Mouse (Mus musculus) olfactory bulb, adult 2 months (tissue): ENCODE data around the gene Rgs6. TPM values are rescaled to one million over a fixed set of nuclear protein-coding genes. Genes with fewer than 3 reads are reported as not detected.

Experiments used
- H3K27ac ChIP-seq: fragments of 200-500 bp; 2 replicates; pipeline ENCODE4 v1.5.1; 2012; ENCODE audit warnings: low read depth, low read length; ENCODE audit not compliant: insufficient read depth
- H3K4me1 ChIP-seq: fragments of 200-500 bp; 2 replicates; pipeline ENCODE4 v1.6.1; 2012; ENCODE audit warnings: low read length; ENCODE audit not compliant: control insufficient read depth, insufficient read depth
- H3K4me3 ChIP-seq: fragments of 200-500 bp; 2 replicates; pipeline ENCODE4 v1.5.1; 2012; ENCODE audit warnings: mild to moderate bottlenecking, low read depth, low read length, moderate library complexity; ENCODE audit not compliant: insufficient read depth
- CTCF ChIP-seq: fragments of 200-500 bp; IDR thresholded peaks from 2 replicates; pipeline ENCODE4 v1.5.1; 2012; ENCODE audit warnings: low read depth, mild to moderate bottlenecking, low read length, moderate library complexity; ENCODE audit not compliant: insufficient read depth
- POLR2A ChIP-seq: fragments of 200-500 bp; IDR thresholded peaks from 2 replicates; pipeline ENCODE4 v1.6.1; 2012; ENCODE audit warnings: mild to moderate bottlenecking, low read depth, low read length, moderate library complexity; ENCODE audit not compliant: insufficient read depth
- WGBS: fragments of 180-500 bp; shearing (Covaris S2); methylation state at CpG from one replicate; pipeline ENCODE4 v1.1.7; 2018; 5-methylcytosine and 5-hydroxymethylcytosine counted together
- polyA plus RNA-seq: library from polyadenylated mRNA; stranded (reverse); fragments of >200 nt; gene quantifications from 2 replicates; pipeline ENCODE4 v1.2.4, GENCODE M21; 2012; ENCODE audit warnings: low replicate concordance; ENCODE audit not compliant: missing spikeins, insufficient read depth, insufficient read length

Gene Rgs6
- polyA plus RNA-seq, 1 experiment = not detected

- WGBS = 93% methylated on average over 9 of the region's 9 CpGs
- H3K4me3 ChIP-seq = no peak overlapping the region
- H3K4me1 ChIP-seq = peaks cover 32% of the 10 kb centered on the region
- TF ChIP-seq POLR2A (no peak), CTCF (no peak)
- no peak overlapping the region for H3K27ac ChIP-seq
Observed at GRCm38 (mm10) chr12:83150813-83151212, 562.7 kb downstream of the Rgs6 start.

GRCm38 (mm10) chr12:83151474-83151873 lies 563.4 kb downstream of the Rgs6 start:
- H3K27ac ChIP-seq = no peak overlapping the region
- peaks cover 32% of the 10 kb centered on the region for H3K4me1 ChIP-seq
- 54% methylated on average over 2 of the region's 2 CpGs for WGBS
- TF ChIP-seq CTCF (no peak), POLR2A (no peak)
- H3K4me3 ChIP-seq = no peak overlapping the region

- no peak overlapping the region for H3K4me3 ChIP-seq
- TF ChIP-seq CTCF (no peak), POLR2A (no peak)
- H3K27ac ChIP-seq = no peak overlapping the region
- peaks cover 22% of the 10 kb centered on the region for H3K4me1 ChIP-seq
- WGBS = 76% methylated on average over 2 of the region's 2 CpGs
Observed at GRCm38 (mm10) chr12:83160211-83160610, 572.1 kb downstream of the Rgs6 start.

GRCm38 (mm10) chr12:83160700-83161099 lies 572.6 kb downstream of the Rgs6 start:
- Histone ChIP-seq H3K4me3 (no peak overlapping the region), H3K4me1 (peaks cover 22% of the 10 kb centered on the region), H3K27ac (no peak overlapping the region)
- TF ChIP-seq CTCF = no peak
- no peak for TF ChIP-seq POLR2A
- WGBS = 74% methylated on average over 4 of the region's 4 CpGs

- Histone ChIP-seq H3K4me3 (no peak overlapping the region), H3K4me1 (peaks cover 22% of the 10 kb centered on the region), H3K27ac (no peak overlapping the region)
- TF ChIP-seq CTCF (no peak), POLR2A (no peak)
- WGBS = 59% methylated on average over 5 of the region's 5 CpGs
Observed at GRCm38 (mm10) chr12:83163721-83164120, 575.6 kb downstream of the Rgs6 start.

- TF ChIP-seq CTCF (no peak), POLR2A (no peak)
- WGBS = 100% methylated on average over 1 of the region's 1 CpGs
Observed at GRCm38 (mm10) chr12:83165058-83165457, 577.0 kb downstream of the Rgs6 start.

GRCm38 (mm10) chr12:83168310-83168709 lies 580.2 kb downstream of the Rgs6 start:
- TF ChIP-seq CTCF (no peak), POLR2A (no peak)
- H3K4me3 ChIP-seq = no peak overlapping the region
- no peak overlapping the region for H3K27ac ChIP-seq
- peaks cover 24% of the 10 kb centered on the region for H3K4me1 ChIP-seq
- WGBS = 51% methylated on average over 6 of the region's 6 CpGs

More at GRCm38 (mm10) chr12:83165058-83165457, 577.0 kb downstream of the Rgs6 start:
- no peak overlapping the region for H3K27ac ChIP-seq
- no peak overlapping the region for H3K4me3 ChIP-seq
- H3K4me1 ChIP-seq = peaks cover 34% of the 10 kb centered on the region

- Histone ChIP-seq H3K4me1 (peaks cover 17% of the 10 kb centered on the region), H3K27ac (peak overlapping the region; percentile 37), H3K4me3 (no peak overlapping the region)
- 21% methylated on average over 12 of the region's 12 CpGs for WGBS
- TF ChIP-seq CTCF (no peak), POLR2A (no peak)
Observed at GRCm38 (mm10) chr12:83169495-83170209, 581.6 kb downstream of the Rgs6 start.

GRCm38 (mm10) chr12:83178770-83179169 lies 590.7 kb downstream of the Rgs6 start:
- Histone ChIP-seq H3K4me1 (peaks cover 12% of the 10 kb centered on the region), H3K4me3 (no peak overlapping the region), H3K27ac (peak overlapping the region; percentile 85)
- TF ChIP-seq CTCF = no peak
- TF ChIP-seq POLR2A = no peak
- WGBS = 54% methylated on average over 2 of the region's 2 CpGs

GRCm38 (mm10) chr12:83179860-83180259 lies 591.8 kb downstream of the Rgs6 start:
- Histone ChIP-seq H3K4me3 (no peak overlapping the region), H3K27ac (no peak overlapping the region), H3K4me1 (peaks cover 12% of the 10 kb centered on the region)
- no peak for TF ChIP-seq POLR2A
- TF ChIP-seq CTCF = no peak
- WGBS = 32% methylated on average over 1 of the region's 1 CpGs
